Mouse (Mus musculus): ENCODE data around the gene Tti1. TPM values are rescaled to one million over a fixed set of nuclear protein-coding genes. Genes with fewer than 3 reads are reported as not detected.

Gene Tti1
- polyA plus RNA-seq, 1 experiment from 2014 or later, result 5.1 TPM

DNA sequence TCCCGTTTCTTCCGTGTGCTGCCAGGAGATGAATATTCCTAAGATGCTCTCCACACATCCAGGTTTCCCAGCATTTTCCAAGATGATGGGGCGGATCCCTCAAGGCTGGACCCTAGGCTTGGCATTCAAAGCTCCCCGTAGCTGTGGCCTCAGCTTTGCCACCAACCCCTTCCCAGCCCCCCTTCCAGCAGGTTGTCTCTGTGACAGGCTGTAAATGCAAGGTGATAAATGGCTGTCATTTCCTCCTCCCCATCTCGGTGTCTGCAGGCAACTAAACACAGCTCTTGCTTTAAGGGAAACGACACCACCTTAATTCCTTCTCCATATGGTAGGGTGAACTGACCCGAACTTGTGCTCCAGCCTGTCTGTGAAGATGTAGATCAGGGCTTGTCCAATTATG, 52.6 kb downstream of the Tti1 start:
- H3K4me2 ChIP-seq (replicated peaks; ENCODE audit: low read depth), result no peak overlapping the region
- no peak overlapping the region for H3K4me3 ChIP-seq (ENCODE audit: low read depth, low read length)
- WGBS, result 6% methylated on average over 7 of the region's 7 CpGs
- no peaks in the 10 kb centered on the region for H3K36me3 ChIP-seq (ENCODE audit: control insufficient read depth, insufficient read depth)
- no peaks in the 10 kb centered on the region for H3K4me1 ChIP-seq (replicated peaks; ENCODE audit: control insufficient read depth, insufficient read depth, low read length)
- no peaks in the 10 kb centered on the region for H3K9me3 ChIP-seq (ENCODE audit: control insufficient read depth)
- no peak overlapping the region for H3K27ac ChIP-seq (ENCODE audit: low read depth, low read length)
- ATAC-seq, result no peak
- TF ChIP-seq CTCF (IDR thresholded peaks at IDR 0.05; ENCODE audit: low read depth), result no peak
- H3K9ac ChIP-seq (ENCODE audit: low read depth, low read length), result no peak overlapping the region
- H3K27me3 ChIP-seq (replicated peaks; ENCODE audit: control insufficient read depth, insufficient read depth, low read length), result 0 out of 2 replicates have a peak, but pooled peaks cover 9% of the 10 kb centered on the region

DNA sequence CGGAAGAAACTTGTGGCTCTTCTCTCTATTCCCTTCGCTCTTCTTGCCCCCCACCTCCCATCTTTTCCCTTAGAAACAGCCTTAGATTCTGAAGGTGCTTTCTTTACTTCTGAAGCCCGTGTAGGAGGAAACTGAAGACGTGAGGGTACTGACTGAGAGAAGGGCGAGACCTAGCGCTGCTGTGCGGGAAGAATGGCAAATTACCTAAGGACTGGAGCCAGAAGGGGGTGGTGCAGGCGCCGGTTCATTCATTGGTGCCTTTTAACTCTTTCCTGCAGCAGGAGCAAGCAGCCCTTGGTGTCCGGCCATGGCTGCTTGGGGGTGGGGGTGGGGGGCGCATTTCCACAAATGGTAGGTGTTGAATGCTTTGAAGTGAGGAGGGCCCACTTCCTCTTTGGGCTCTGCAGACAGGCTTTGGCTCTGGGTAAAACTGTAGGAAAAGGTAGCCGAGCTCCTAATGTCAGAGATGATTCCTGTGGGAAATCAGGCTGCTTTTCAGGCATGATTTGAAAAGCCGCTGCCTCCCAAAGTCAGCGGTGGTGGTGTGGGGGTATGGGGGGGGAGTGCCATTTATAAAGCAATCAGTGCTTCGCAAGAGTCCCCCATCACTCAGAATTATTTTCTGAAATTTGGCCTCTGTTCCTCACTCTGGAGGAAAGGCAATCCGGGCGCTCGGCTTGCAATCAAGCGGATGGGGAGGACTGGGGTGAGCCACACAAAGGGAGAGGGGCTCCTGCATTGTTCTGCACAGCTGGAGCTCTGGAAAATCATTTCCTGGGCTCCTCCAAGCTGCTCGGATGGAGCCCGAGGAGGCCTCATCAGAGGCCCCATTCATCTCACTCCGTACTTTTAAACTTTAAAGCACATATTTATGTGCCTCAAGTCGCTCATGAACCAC, 53.4 kb downstream of the Tti1 start:
- Histone ChIP-seq H3K27ac (ENCODE audit: low read depth, low read length) (no peak overlapping the region), H3K9ac (ENCODE audit: low read depth, low read length) (no peak overlapping the region)
- no peak for ATAC-seq

DNA sequence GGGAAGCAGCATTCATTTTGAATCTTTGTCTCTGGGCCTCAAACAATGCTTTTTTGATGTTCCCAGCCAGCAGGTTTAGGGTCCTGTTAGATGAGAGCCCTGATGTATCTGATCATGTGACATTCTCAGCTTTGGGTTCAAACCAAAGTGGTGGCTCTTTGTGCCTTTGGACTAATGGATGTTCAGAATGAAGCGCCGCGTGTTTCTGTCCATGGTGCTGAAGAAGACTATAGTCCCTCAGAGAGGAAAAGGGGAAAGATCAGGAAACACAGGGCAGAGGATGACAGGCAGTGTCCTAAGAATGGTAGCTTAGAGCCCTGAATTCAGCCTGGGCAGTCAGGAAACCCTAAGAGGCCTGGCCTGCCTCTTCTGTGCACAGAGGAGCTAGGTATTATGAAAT, 57.6 kb downstream of the Tti1 start:
- 1% methylated on average over 3 of the region's 3 CpGs for WGBS
- Histone ChIP-seq H3K27ac (ENCODE audit: low read depth, low read length) (no peak overlapping the region), H3K9ac (ENCODE audit: low read depth, low read length) (no peak overlapping the region), H3K4me3 (ENCODE audit: low read depth, low read length) (no peak overlapping the region), H3K4me1 (replicated peaks; ENCODE audit: control insufficient read depth, insufficient read depth, low read length) (no peaks in the 10 kb centered on the region), H3K27me3 (replicated peaks; ENCODE audit: control insufficient read depth, insufficient read depth, low read length) (0 out of 2 replicates have a peak, but pooled peaks cover 4% of the 10 kb centered on the region), H3K4me2 (replicated peaks; ENCODE audit: low read depth) (no peak overlapping the region), H3K36me3 (ENCODE audit: control insufficient read depth, insufficient read depth) (no peaks in the 10 kb centered on the region), H3K9me3 (ENCODE audit: control insufficient read depth) (no peaks in the 10 kb centered on the region)
- ATAC-seq, result no peak
- TF ChIP-seq CTCF (IDR thresholded peaks at IDR 0.05; ENCODE audit: low read depth), result no peak

More for the DNA sequence above, 53.4 kb downstream of the Tti1 start:
- TF ChIP-seq CTCF (IDR thresholded peaks at IDR 0.05; ENCODE audit: low read depth), result no peak
- Histone ChIP-seq H3K9me3 (ENCODE audit: control insufficient read depth) (no peaks in the 10 kb centered on the region), H3K4me1 (replicated peaks; ENCODE audit: control insufficient read depth, insufficient read depth, low read length) (no peaks in the 10 kb centered on the region), H3K36me3 (ENCODE audit: control insufficient read depth, insufficient read depth) (no peaks in the 10 kb centered on the region), H3K27me3 (replicated peaks; ENCODE audit: control insufficient read depth, insufficient read depth, low read length) (0 out of 2 replicates have a peak, but pooled peaks cover 9% of the 10 kb centered on the region), H3K4me3 (ENCODE audit: low read depth, low read length) (no peak overlapping the region), H3K4me2 (replicated peaks; ENCODE audit: low read depth) (no peak overlapping the region)
- 7% methylated on average over 23 of the region's 23 CpGs for WGBS

DNA sequence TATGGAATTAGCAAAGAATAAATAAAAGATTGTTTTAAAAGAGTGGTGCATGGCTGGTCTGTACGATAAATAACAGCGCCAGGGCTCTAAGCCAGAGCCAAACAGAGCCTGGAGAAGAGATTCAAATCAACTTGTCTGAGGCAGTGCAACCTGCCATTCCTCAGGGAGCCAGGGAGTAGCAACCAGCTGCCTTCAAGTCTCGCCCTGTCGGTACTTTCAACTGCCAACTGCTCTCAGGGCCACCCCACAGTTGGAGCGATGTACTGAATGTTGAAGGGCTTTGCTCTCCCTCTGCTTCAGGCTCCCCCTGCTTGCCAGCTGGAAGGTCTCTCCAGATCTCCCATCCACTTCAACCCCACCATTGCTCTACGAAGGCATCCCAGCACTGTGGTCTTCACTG, 58.1 kb downstream of the Tti1 start:
- ATAC-seq, result no peak

DNA sequence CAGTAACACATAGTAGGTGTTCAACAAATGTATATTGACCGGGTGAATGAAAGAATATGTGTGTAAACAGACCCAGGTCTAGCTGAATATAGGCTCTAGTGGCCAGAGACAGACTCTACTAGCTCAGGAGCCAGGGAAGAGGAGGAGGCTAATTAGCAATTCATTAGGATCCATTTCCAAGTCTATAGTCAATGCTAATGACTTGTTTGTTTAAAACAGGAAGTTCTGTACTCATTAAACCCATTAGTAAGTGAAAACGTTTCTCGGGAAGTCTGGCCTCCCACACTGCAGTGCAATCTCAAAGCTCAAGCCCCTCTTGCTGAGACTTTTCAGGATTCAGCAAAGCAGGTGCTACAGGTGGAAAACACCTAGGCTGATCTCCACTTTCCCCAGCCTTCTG, 60.4 kb downstream of the Tti1 start:
- Histone ChIP-seq H3K4me3 (ENCODE audit: low read depth, low read length) (no peak overlapping the region), H3K27me3 (replicated peaks; ENCODE audit: control insufficient read depth, insufficient read depth, low read length) (no peaks in the 10 kb centered on the region), H3K27ac (ENCODE audit: low read depth, low read length) (no peak overlapping the region), H3K4me1 (replicated peaks; ENCODE audit: control insufficient read depth, insufficient read depth, low read length) (no peaks in the 10 kb centered on the region), H3K9me3 (ENCODE audit: control insufficient read depth) (no peaks in the 10 kb centered on the region), H3K36me3 (ENCODE audit: control insufficient read depth, insufficient read depth) (no peaks in the 10 kb centered on the region), H3K4me2 (replicated peaks; ENCODE audit: low read depth) (no peak overlapping the region), H3K9ac (ENCODE audit: low read depth, low read length) (no peak overlapping the region)
- WGBS, result 23% methylated on average over 3 of the region's 3 CpGs
- TF ChIP-seq CTCF (IDR thresholded peaks at IDR 0.05; ENCODE audit: low read depth), result no peak
- no peak for ATAC-seq

More for the DNA sequence above, 58.1 kb downstream of the Tti1 start:
- no peak for TF ChIP-seq CTCF (IDR thresholded peaks at IDR 0.05; ENCODE audit: low read depth)
- H3K9me3 ChIP-seq (ENCODE audit: control insufficient read depth), result no peaks in the 10 kb centered on the region
- no peak overlapping the region for H3K4me3 ChIP-seq (ENCODE audit: low read depth, low read length)
- WGBS, result 54% methylated on average over 6 of the region's 6 CpGs
- H3K27me3 ChIP-seq (replicated peaks; ENCODE audit: control insufficient read depth, insufficient read depth, low read length), result 0 out of 2 replicates have a peak, but pooled peaks cover 4% of the 10 kb centered on the region
- no peaks in the 10 kb centered on the region for H3K36me3 ChIP-seq (ENCODE audit: control insufficient read depth, insufficient read depth)
- H3K27ac ChIP-seq (ENCODE audit: low read depth, low read length), result no peak overlapping the region
- no peak overlapping the region for H3K4me2 ChIP-seq (replicated peaks; ENCODE audit: low read depth)
- no peak overlapping the region for H3K9ac ChIP-seq (ENCODE audit: low read depth, low read length)
- H3K4me1 ChIP-seq (replicated peaks; ENCODE audit: control insufficient read depth, insufficient read depth, low read length), result no peaks in the 10 kb centered on the region

DNA sequence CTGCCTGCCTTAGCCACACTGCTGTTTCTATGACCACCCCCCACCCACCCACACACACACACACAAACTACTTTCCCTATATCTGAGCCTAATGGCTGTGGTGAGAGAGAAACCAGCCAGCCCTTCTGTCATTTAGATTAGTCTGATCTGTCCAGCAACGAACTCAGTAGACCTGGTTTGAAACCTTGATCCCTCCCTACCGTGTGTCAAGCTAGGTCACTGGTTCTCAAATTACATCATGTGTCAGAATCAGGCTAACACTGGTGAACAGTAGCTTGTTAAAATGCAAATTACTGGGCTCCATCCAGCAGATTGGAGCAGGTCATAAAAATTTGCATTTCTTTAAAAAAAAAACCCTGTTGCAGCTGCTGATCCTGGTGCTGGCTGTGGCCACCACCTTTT, 70.5 kb downstream of the Tti1 start:
- Histone ChIP-seq H3K4me1 (replicated peaks; ENCODE audit: control insufficient read depth, insufficient read depth, low read length) (no peaks in the 10 kb centered on the region), H3K27me3 (replicated peaks; ENCODE audit: control insufficient read depth, insufficient read depth, low read length) (no peaks in the 10 kb centered on the region), H3K9ac (ENCODE audit: low read depth, low read length) (no peak overlapping the region), H3K4me3 (ENCODE audit: low read depth, low read length) (no peak overlapping the region), H3K4me2 (replicated peaks; ENCODE audit: low read depth) (no peak overlapping the region), H3K27ac (ENCODE audit: low read depth, low read length) (no peak overlapping the region), H3K9me3 (ENCODE audit: control insufficient read depth) (no peaks in the 10 kb centered on the region), H3K36me3 (ENCODE audit: control insufficient read depth, insufficient read depth) (no peaks in the 10 kb centered on the region)
- WGBS, result 4% methylated on average over 2 of the region's 2 CpGs
- no peak for ATAC-seq
- no peak for TF ChIP-seq CTCF (IDR thresholded peaks at IDR 0.05; ENCODE audit: low read depth)

Measured in intestine, postnatal 0 days (tissue).